Mouse (Mus musculus): ENCODE measurements around the gene Plod1. TPM values are rescaled to one million over a fixed set of nuclear protein-coding genes. Genes with fewer than 3 reads are reported as not detected.

The Plod1 gene
- total RNA-seq, 1 experiment, result 26.2 TPM

GRCm38 (mm10) chr4:147947511-147947910 lies 10.9 kb upstream of the Plod1 start:
- H3K4me1 ChIP-seq (ENCODE audit: control insufficient read depth in 2 of 2, insufficient read depth in 2 of 2, low read length in 2 of 2, poor library complexity in 1 of 2), result peaks cover 0 to 6% of the 10 kb centered on the region in 2 experiments; a peak in 1 of 4 replicates
- no peak overlapping the region for H3K9ac ChIP-seq (ENCODE audit: insufficient read depth, low read depth, low read length, poor library complexity, severe bottlenecking)
- no peak overlapping the region for H3K27ac ChIP-seq (ENCODE audit: insufficient read depth, low read depth, low read length, poor library complexity, severe bottlenecking)
- in situ Hi-C loops (cut with MboI; ENCODE audit: low sequenced_read_pairs in 2 of 2, unreplicated experiment in 2 of 2), result no loop called here
- no peak overlapping the region for H3K4me3 ChIP-seq (ENCODE audit: insufficient read depth in 1 of 2, low read depth in 1 of 2, low read length in 2 of 2, poor library complexity in 1 of 2, severe bottlenecking in 1 of 2)
- TF ChIP-seq CHD2 (IDR thresholded peaks at IDR 0.05; ENCODE audit: low read depth, low read length) (no peak), MAFK (IDR thresholded peaks at IDR 0.05; ENCODE audit: insufficient read depth, low read depth, low read length) (no peak), ZNF384 (IDR thresholded peaks at IDR 0.05; ENCODE audit: low read depth, low read length) (no peak)
- DNase-seq (ENCODE audit: low read depth, low spot score), result no peak
- H3K36me3 ChIP-seq (ENCODE audit: control insufficient read depth, insufficient read depth, low read length, poor library complexity, severe bottlenecking), result peaks cover 34% of the 10 kb centered on the region
- no peaks in the 10 kb centered on the region for H3K9me3 ChIP-seq (ENCODE audit: control insufficient read depth, insufficient read depth, low read depth, low read length)

- no peaks in the 10 kb centered on the region for H3K9me3 ChIP-seq (ENCODE audit: control insufficient read depth, insufficient read depth, low read depth, low read length)
- no peak overlapping the region for H3K9ac ChIP-seq (ENCODE audit: insufficient read depth, low read depth, low read length, poor library complexity, severe bottlenecking)
- peaks cover 4 to 14% of the 10 kb centered on the region in 2 experiments; a peak in 2 of 4 replicates for H3K4me1 ChIP-seq (ENCODE audit: control insufficient read depth in 2 of 2, insufficient read depth in 2 of 2, low read length in 2 of 2, poor library complexity in 1 of 2)
- H3K36me3 ChIP-seq (ENCODE audit: control insufficient read depth, insufficient read depth, low read length, poor library complexity, severe bottlenecking), result peaks cover 34% of the 10 kb centered on the region
- DNase-seq (ENCODE audit: low read depth, low spot score), result no peak
- H3K4me3 ChIP-seq (ENCODE audit: insufficient read depth in 1 of 2, low read depth in 1 of 2, low read length in 2 of 2, poor library complexity in 1 of 2, severe bottlenecking in 1 of 2), result no peak overlapping the region
- in situ Hi-C loops (cut with MboI; ENCODE audit: low sequenced_read_pairs in 2 of 2, unreplicated experiment in 2 of 2), result no loop called here
- H3K27ac ChIP-seq (ENCODE audit: insufficient read depth, low read depth, low read length, poor library complexity, severe bottlenecking), result no peak overlapping the region
- no peak for TF ChIP-seq ZC3H11A (IDR thresholded peaks at IDR 0.05; ENCODE audit: borderline replicate concordance, low read depth, low read length)
- no peak for TF ChIP-seq ZNF384 (IDR thresholded peaks at IDR 0.05; ENCODE audit: low read depth, low read length)
- TF ChIP-seq MAFK (IDR thresholded peaks at IDR 0.05; ENCODE audit: insufficient read depth, low read depth, low read length), result no peak
- TF ChIP-seq CHD2 (IDR thresholded peaks at IDR 0.05; ENCODE audit: low read depth, low read length), result no peak
- no peak for TF ChIP-seq HCFC1 (IDR thresholded peaks at IDR 0.05; ENCODE audit: borderline replicate concordance, insufficient read depth, low read length)
Measured at GRCm38 (mm10) chr4:147943005-147943404, 6.4 kb upstream of the Plod1 start.

- H3K9me3 ChIP-seq (ENCODE audit: control insufficient read depth, insufficient read depth, low read depth, low read length), result no peaks in the 10 kb centered on the region
- DNase-seq (ENCODE audit: low read depth, low spot score), result no peak
- peaks cover 6 to 20% of the 10 kb centered on the region in 2 experiments for H3K4me1 ChIP-seq (ENCODE audit: control insufficient read depth in 2 of 2, insufficient read depth in 2 of 2, low read length in 2 of 2, poor library complexity in 1 of 2)
- in situ Hi-C loops (cut with MboI; ENCODE audit: low sequenced_read_pairs in 2 of 2, unreplicated experiment in 2 of 2), result no loop called here
- H3K36me3 ChIP-seq (ENCODE audit: control insufficient read depth, insufficient read depth, low read length, poor library complexity, severe bottlenecking), result peaks cover 23% of the 10 kb centered on the region
- H3K9ac ChIP-seq (ENCODE audit: insufficient read depth, low read depth, low read length, poor library complexity, severe bottlenecking), result peak overlapping the region; percentile 85
- TF ChIP-seq HCFC1 (IDR thresholded peaks at IDR 0.05; ENCODE audit: borderline replicate concordance, insufficient read depth, low read length), result no peak
- no peak for TF ChIP-seq ZC3H11A (IDR thresholded peaks at IDR 0.05; ENCODE audit: borderline replicate concordance, low read depth, low read length)
- no peak for TF ChIP-seq CHD2 (IDR thresholded peaks at IDR 0.05; ENCODE audit: low read depth, low read length)
- TF ChIP-seq ZNF384 (IDR thresholded peaks at IDR 0.05; ENCODE audit: low read depth, low read length), result no peak
- no peak for TF ChIP-seq MAFK (IDR thresholded peaks at IDR 0.05; ENCODE audit: insufficient read depth, low read depth, low read length)
- peak overlapping the region; percentile 61 to 85 for H3K4me3 ChIP-seq (ENCODE audit: insufficient read depth in 1 of 2, low read depth in 1 of 2, low read length in 2 of 2, poor library complexity in 1 of 2, severe bottlenecking in 1 of 2)
- no peak overlapping the region for H3K27ac ChIP-seq (ENCODE audit: insufficient read depth, low read depth, low read length, poor library complexity, severe bottlenecking)
Measured at GRCm38 (mm10) chr4:147941045-147942020, 4.8 kb upstream of the Plod1 start.

- in situ Hi-C loops (cut with MboI; ENCODE audit: low sequenced_read_pairs in 2 of 2, unreplicated experiment in 2 of 2), result no loop called here
- H3K4me1 ChIP-seq (ENCODE audit: control insufficient read depth in 2 of 2, insufficient read depth in 2 of 2, low read length in 2 of 2, poor library complexity in 1 of 2), result peaks cover 10 to 20% of the 10 kb centered on the region in 2 experiments
- peaks cover 17% of the 10 kb centered on the region for H3K36me3 ChIP-seq (ENCODE audit: control insufficient read depth, insufficient read depth, low read length, poor library complexity, severe bottlenecking)
- DNase-seq (ENCODE audit: low read depth, low spot score), result peak; percentile 82
- H3K9me3 ChIP-seq (ENCODE audit: control insufficient read depth, insufficient read depth, low read depth, low read length), result no peaks in the 10 kb centered on the region
- H3K27ac ChIP-seq (ENCODE audit: insufficient read depth, low read depth, low read length, poor library complexity, severe bottlenecking), result no peak within 1 kb of the TSS
- TF ChIP-seq CHD2 (IDR thresholded peaks at IDR 0.05; ENCODE audit: low read depth, low read length), result no peak
- H3K9ac ChIP-seq (ENCODE audit: insufficient read depth, low read depth, low read length, poor library complexity, severe bottlenecking), result peak within 1 kb of the TSS; percentile 85
- peak within 1 kb of the TSS; percentile 61 to 85 for H3K4me3 ChIP-seq (ENCODE audit: insufficient read depth in 1 of 2, low read depth in 1 of 2, low read length in 2 of 2, poor library complexity in 1 of 2, severe bottlenecking in 1 of 2)
Measured at GRCm38 (mm10) chr4:147940576-147941044, 4.0 kb upstream of the Plod1 start, which contains the start of gene 2510039O18Rik. Gene 2510039O18Rik, plus strand, starts transcription at chr4:147940895.
